20 mouse cellular contexts compared by ENCODE assay signal in genomic region chr6:53271636-53272035, GRCm38 (mm10). TPM values are rescaled to one million over a fixed set of nuclear protein-coding genes. Genes with fewer than 3 reads are reported as not detected.
"Had no signal": no experiment of that assay in that cellular context is flagged by ENCODE, and none has a peak within 500 bp of the region (broad histone marks: within the 10 kb centered on the region; RNA-seq: fewer than 3 reads in every experiment).

No protein-coding gene starts in this region.

- ATAC-seq: midbrain, embryonic 16.5 days had no signal

- H3K9ac ChIP-seq: lung, embryonic 14.5 days; midbrain, embryonic 12.5 days; neural tube, embryonic 13.5 days; neural tube, embryonic 15.5 days had no signal

- DNase-seq: lung, adult 18-20 months; lung, embryonic 14.5 days; lung, postnatal 14 days; lung, postnatal 36 days; midbrain, embryonic 14.5 days; retina, postnatal 1 day; right cerebral cortex, adult 18-20 months; right cerebral cortex, postnatal 25 days; right cerebral cortex, postnatal 4 days; spleen, adult 18-20 months; thymus, adult 18-20 months; thymus, postnatal 14 days; thymus, postnatal 36 days had no signal

- H3K36me3 ChIP-seq: midbrain, embryonic 10.5 days; midbrain, embryonic 12.5 days; neural tube, embryonic 13.5 days; neural tube, embryonic 15.5 days had no signal

- H3K27ac ChIP-seq: midbrain, embryonic 10.5 days; midbrain, embryonic 12.5 days; neural tube, embryonic 13.5 days; neural tube, embryonic 15.5 days had no signal

- H3K27me3 ChIP-seq: midbrain, embryonic 12.5 days had no signal

- H3K4me2 ChIP-seq: lung, embryonic 14.5 days; midbrain, embryonic 12.5 days; neural tube, embryonic 13.5 days; neural tube, embryonic 15.5 days had no signal

- H3K9me3 ChIP-seq: midbrain, embryonic 10.5 days; midbrain, embryonic 12.5 days; neural tube, embryonic 13.5 days; neural tube, embryonic 15.5 days had no signal

- H3K4me3 ChIP-seq: midbrain, embryonic 10.5 days; midbrain, embryonic 12.5 days; myocyte; neural tube, embryonic 13.5 days; neural tube, embryonic 15.5 days had no signal

RNA-seq across cellular contexts. Expression of gene Creb5, which starts 15.4 kb away (rescaled TPM):
- total RNA-seq: megakaryocyte-erythroid progenitor cell, adult 5-6 weeks had no signal
